Mouse (Mus musculus) bone marrow macrophage, adult 2 months (primary cell): ENCODE data around the gene Cwf19l1. TPM values are rescaled to one million over a fixed set of nuclear protein-coding genes. Genes with fewer than 3 reads are reported as not detected.
A peak's percentile ranks its signal among the peaks of the same experiment; 100 is the strongest.

Experiments used
- H3K27ac ChIP-seq: 2 replicates; pipeline ENCODE4 v1.5.1; 2012; ENCODE audit warnings: low read depth, low read length; ENCODE audit not compliant: insufficient read depth
- H3K4me1 ChIP-seq: 2 replicates; pipeline ENCODE4 v1.6.1; 2012; ENCODE audit warnings: low read length; ENCODE audit not compliant: control insufficient read depth, insufficient read depth
- H3K4me3 ChIP-seq: 2 replicates; pipeline ENCODE4 v1.5.1; 2012; ENCODE audit warnings: mild to moderate bottlenecking, low read length, moderate library complexity; ENCODE audit not compliant: insufficient read depth
- CTCF ChIP-seq: IDR thresholded peaks from 2 replicates; pipeline ENCODE4 v1.5.1; 2012; ENCODE audit warnings: low read depth, mild to moderate bottlenecking, low read length, moderate library complexity
- POLR2A ChIP-seq: IDR thresholded peaks from 2 replicates; pipeline ENCODE4 v1.6.1; 2012; ENCODE audit warnings: mild to moderate bottlenecking, low read depth, low read length, borderline replicate concordance
- polyA plus RNA-seq: library from polyadenylated mRNA; stranded (reverse); fragments of >200 nt; gene quantifications from 2 replicates; pipeline ENCODE4 v1.2.4, GENCODE M21; 2012; ENCODE audit not compliant: missing spikeins, insufficient read depth, insufficient read length

The Cwf19l1 gene
- polyA plus RNA-seq, 1 experiment = 18.5 TPM

DNA sequence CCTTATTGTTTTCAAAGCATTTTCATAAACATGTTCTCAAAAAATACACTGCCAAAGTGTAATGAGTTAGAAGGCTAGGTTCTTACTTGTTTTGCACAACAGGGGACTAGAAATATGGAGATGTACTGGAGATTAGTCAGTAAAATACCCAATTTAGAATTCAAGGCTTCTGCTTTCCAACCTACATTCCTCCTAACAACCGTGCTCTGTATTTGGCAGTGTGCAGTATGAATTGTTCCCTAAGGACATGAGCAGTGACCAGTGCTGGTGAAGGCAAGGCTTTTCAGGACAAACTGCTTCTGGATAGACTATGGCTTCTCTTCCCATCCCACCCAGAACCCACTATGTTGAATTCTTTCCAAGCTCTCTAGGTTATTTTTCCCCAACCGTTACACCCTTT lies 54.8 kb downstream of the Cwf19l1 start:
- no peak for TF ChIP-seq POLR2A
- no peak for TF ChIP-seq CTCF
- Histone ChIP-seq H3K27ac (no peak overlapping the region), H3K4me1 (no peaks in the 10 kb centered on the region), H3K4me3 (no peak overlapping the region)

DNA sequence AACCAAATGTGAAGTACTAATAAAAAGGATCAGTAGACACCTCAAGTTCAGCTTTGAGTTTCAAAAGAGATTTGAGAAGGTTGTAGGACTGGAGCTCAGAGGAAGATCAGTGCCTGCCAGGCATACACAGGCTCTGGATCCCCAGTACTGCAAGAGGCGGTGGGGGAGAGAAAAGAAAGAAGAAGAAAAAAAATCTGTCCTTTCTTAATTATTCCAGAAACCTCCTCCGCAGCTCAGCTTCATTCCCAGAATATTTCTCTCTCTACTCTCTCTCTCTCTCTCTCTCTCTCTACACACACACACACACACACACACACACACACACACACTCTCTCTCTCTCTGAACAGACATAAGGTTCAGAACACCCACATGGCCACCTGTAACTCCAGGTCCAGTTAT lies 55.7 kb downstream of the Cwf19l1 start:
- TF ChIP-seq CTCF (no peak), POLR2A (no peak)
- Histone ChIP-seq H3K4me1 (no peaks in the 10 kb centered on the region), H3K4me3 (no peak overlapping the region), H3K27ac (no peak overlapping the region)

DNA sequence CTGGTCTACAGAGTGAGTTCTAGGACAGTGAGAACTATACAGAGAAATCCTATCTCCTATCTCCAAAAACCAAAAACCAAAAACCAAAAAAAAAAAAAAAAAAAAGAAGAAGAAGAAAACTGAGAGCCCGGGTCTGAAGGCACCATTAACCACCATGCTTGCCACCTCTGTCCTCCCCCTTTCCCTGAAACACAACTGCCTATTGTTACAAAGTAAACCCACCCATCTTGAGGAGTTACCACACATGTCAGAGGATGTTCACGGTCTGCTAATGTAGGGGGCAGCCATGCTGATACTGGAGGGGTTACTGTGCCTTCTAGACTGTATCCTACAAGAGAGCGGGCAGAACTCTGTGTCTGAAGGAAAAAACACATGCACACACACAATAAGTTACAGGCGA lies 58.7 kb downstream of the Cwf19l1 start:
- Histone ChIP-seq H3K27ac (no peak overlapping the region), H3K4me1 (no peaks in the 10 kb centered on the region), H3K4me3 (no peak overlapping the region)
- TF ChIP-seq POLR2A (no peak), CTCF (no peak)

DNA sequence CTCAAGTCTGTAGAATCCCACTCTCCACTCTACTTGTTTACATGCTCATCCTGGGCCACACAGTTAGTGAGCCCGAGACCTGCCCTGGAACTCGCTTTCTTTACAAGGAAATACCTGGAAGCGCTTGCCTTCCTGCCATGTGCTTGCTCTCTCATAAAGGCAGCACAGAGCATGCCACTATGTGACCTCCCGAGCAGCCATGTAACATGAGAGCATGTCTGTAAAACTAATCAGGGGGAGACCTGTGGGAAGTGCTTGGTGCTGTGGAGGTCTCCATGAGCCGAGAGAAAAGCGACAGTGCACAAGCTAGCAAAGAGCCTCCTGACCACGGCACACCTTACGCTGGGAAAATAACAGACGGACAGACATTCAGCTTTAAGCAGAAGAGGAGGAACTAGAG lies 59.2 kb downstream of the Cwf19l1 start:
- no peak for TF ChIP-seq CTCF
- no peak for TF ChIP-seq POLR2A
- Histone ChIP-seq H3K27ac (no peak overlapping the region), H3K4me3 (no peak overlapping the region), H3K4me1 (no peaks in the 10 kb centered on the region)

DNA sequence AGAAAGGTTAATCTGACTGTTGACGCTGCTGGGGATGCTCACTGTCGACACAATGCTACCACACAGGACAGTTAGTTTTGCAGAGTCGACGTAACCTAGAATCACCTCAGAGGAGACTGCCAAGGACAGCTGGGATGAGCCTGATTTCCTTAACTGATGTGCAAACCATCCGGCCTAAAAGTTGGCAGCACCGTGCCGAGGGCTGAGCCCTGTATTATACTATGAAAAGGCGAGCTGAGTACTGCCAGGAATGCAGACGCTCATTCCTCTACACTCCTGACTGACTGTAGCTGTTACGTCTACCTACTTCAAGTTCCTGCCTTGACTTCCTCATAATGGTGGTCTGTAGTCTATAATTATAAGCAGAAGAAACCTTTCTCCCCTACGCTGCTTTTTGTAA lies 60.7 kb downstream of the Cwf19l1 start:
- no peaks in the 10 kb centered on the region for H3K4me1 ChIP-seq
- H3K27ac ChIP-seq = no peak overlapping the region
- TF ChIP-seq POLR2A (no peak), CTCF (no peak)
- no peak overlapping the region for H3K4me3 ChIP-seq

DNA sequence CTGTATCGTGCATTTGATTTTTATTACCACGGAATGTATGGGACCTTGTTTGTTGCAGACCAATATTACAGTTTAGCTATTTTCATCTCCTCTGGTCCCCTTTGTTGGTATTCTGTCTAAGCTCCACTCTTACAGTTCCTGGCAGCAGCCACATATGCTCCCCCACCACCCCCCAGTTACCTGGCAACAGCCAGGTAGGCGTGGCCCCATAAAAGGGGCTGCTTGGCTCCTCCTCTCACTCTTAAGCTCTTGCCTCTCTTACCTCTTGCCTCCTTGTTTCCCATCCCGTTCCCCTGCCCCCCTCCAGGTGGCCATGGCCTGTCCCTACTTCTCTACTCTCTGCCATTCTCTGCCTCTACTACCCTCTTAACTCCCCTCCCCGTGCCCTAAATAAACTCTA lies 64.5 kb downstream of the Cwf19l1 start:
- TF ChIP-seq POLR2A = no peak
- TF ChIP-seq CTCF = no peak
- peaks cover 16% of the 10 kb centered on the region for H3K4me1 ChIP-seq
- H3K4me3 ChIP-seq = no peak overlapping the region
- no peak overlapping the region for H3K27ac ChIP-seq

DNA sequence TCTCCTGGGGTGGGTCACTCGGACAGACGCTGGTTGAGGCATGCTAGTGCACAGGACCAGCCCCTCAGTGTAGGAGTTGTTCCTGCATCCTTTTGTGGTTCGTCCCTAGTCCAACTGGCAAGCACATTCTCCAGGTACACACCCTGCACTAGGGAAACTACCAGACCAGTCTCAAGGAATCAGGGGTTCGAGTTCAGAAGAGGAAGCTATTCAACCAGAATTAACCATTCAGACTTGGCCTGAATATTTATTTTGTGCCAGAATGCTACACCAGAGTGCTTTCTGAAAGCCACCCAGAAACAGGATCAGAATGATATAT lies 65.8 kb downstream of the Cwf19l1 start:
- no peak for TF ChIP-seq POLR2A
- Histone ChIP-seq H3K4me1 (peaks cover 16% of the 10 kb centered on the region), H3K27ac (no peak overlapping the region; the same call in 1 of the 2 replicates), H3K4me3 (peak overlapping the region; percentile 71)

DNA sequence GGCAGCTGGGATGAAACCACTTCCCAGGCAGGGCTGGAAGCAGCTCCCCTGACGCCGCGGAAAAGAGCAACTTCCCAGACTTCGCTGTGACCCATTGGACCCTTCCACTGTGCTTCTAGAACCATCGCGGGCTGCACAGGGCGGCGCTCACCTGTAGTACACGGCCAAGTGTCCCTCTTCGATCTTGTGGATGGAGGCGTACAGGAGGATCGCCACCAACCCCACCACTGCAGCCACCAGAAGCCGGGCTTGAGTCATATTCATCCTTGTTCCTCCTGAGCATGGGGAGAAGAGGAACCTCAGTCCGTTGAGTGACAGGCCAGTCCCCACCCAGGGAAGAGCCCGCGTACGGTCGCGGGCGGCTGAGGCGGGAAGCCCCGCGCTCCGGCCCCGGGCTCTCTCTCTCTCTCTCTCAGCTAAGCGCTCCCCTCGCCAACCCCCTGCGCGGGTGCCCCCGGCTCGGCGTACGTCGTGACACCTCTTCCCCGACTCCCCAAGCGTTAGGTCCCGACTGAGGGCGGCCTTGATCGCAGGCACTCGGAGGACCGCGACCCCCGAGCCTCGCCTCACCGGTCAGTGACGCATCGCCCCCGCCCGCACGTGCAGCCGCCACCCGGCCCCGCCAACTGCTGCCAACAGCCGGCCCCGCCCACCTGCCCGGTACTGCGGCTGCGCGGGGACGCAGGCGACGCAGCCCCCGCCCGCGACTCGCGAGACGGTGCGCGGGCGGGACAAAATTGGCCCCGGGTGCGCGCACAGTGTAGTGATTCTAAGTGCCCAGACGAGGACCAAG lies 66.4 kb downstream of the Cwf19l1 start, which contains the start of gene Erlin1:
Gene Erlin1, minus strand, starts transcription at position 665 of the 793 bp plus-strand sequence.
- Histone ChIP-seq H3K4me1 (peaks cover 16% of the 10 kb centered on the region), H3K27ac (peak within 1 kb of the TSS; percentile 85), H3K4me3 (peak within 1 kb of the TSS; percentile 71)
- TF ChIP-seq CTCF = no peak
- no peak for TF ChIP-seq POLR2A

DNA sequence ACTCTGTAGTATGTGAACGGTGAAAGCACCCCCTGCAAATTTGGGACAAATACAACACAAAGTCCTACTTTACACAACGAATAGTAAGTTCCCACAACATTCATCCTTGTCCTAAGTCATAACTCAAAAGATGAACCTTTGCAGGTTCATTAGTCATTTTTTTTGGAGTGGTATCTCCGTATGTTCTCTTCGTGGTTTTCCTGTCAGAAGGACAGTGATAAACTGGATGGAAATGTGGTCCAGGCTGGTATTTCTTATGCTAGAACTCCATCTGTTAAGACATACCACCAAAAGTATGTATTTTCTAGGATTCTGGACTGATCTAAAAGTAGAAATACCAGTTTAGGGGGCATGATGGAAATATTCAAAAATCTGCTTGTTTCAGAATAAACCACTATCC lies 67.4 kb downstream of the Cwf19l1 start:
- Histone ChIP-seq H3K4me1 (peaks cover 17% of the 10 kb centered on the region), H3K27ac (no peak overlapping the region), H3K4me3 (peak overlapping the region; percentile 71)
- TF ChIP-seq POLR2A = no peak
- no peak for TF ChIP-seq CTCF

DNA sequence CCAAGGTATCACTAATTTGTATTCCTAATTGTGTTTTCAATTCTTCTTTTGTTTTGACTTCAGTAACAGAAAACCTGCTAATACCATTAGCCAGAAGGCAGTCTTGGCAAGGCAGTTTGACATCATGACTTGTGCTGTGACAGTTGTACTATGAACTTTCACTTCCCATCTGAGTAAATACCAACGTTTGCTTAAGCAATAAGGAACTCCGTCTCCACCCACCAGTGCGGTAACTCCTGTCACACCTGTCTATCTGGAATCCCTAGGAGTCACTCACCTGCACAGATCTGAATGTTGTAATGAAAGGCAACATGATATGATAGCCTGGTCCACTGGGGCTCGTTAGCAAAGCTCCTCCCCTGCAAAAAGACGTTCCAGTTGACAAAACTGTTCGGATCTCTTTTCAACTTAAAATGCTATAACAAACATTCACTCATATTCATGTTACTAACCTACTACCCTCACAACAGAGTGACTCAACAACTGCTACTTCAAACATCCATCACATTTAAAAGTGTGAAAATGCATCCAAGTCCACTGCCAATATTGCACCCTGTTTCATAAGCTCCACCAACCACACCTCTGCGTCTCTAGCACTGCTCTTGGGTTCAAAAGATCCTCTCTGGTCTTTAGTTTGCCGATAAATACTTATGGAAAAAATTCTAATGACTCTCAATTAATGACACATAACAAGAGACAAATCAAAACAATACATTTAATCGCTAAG lies 68.2 kb downstream of the Cwf19l1 start:
- peak overlapping the region; percentile 35 for H3K4me3 ChIP-seq

More for the DNA sequence above, 68.2 kb downstream of the Cwf19l1 start:
- Histone ChIP-seq H3K4me1 (peaks cover 18% of the 10 kb centered on the region), H3K27ac (no peak overlapping the region)
- no peak for TF ChIP-seq POLR2A
- no peak for TF ChIP-seq CTCF
